Mouse (Mus musculus) intestine, postnatal 0 days (tissue): Measurements from ENCODE around the gene Olfr1396. TPM values are rescaled to one million over a fixed set of nuclear protein-coding genes. Genes with fewer than 3 reads are reported as not detected.

Source experiments
- ATAC-seq: fragments of 200-750 bp; cut with Nextera tagmentation; 2 replicates; pipeline ENCODE4 v1.8.0; 2017; ENCODE audit warnings: mild to moderate bottlenecking, moderate TSS enrichment, moderate library complexity
- H3K27ac ChIP-seq: fragments of 300-500 bp; sonication (generic); 2 replicates; pipeline ENCODE4 v1.5.1; 2014; ENCODE audit warnings: mild to moderate bottlenecking, low read depth, low read length, moderate library complexity
- H3K27me3 ChIP-seq: fragments of 300-500 bp; sonication (generic); replicated peaks from 2 replicates; pipeline ENCODE4 v1.6.1; 2014; ENCODE audit warnings: low read length, mixed read lengths; ENCODE audit not compliant: control insufficient read depth, insufficient read depth
- H3K36me3 ChIP-seq: fragments of 300-500 bp; sonication (generic); 2 replicates; pipeline ENCODE4 v1.6.1; 2014; ENCODE audit warnings: mild to moderate bottlenecking, moderate library complexity; ENCODE audit not compliant: control insufficient read depth, insufficient read depth
- H3K4me1 ChIP-seq: fragments of 300-500 bp; sonication (generic); replicated peaks from 2 replicates; pipeline ENCODE4 v1.6.1; 2014; ENCODE audit warnings: antibody characterized with exemption, low read length, mixed read lengths; ENCODE audit not compliant: control insufficient read depth, insufficient read depth
- H3K4me2 ChIP-seq: fragments of 300-500 bp; sonication (generic); replicated peaks from 2 replicates; pipeline ENCODE4 v1.6.1; 2014; ENCODE audit warnings: low read depth, mild to moderate bottlenecking, moderate library complexity
- H3K4me3 ChIP-seq: fragments of 300-500 bp; sonication (generic); 2 replicates; pipeline ENCODE4 v1.5.1; 2014; ENCODE audit warnings: low read depth, low read length
- H3K9ac ChIP-seq: fragments of 300-500 bp; sonication (generic); 2 replicates; pipeline ENCODE4 v1.6.1; 2014; ENCODE audit warnings: mild to moderate bottlenecking, low read depth, low read length
- H3K9me3 ChIP-seq: fragments of 300-500 bp; sonication (generic); 2 replicates; pipeline ENCODE4 v1.6.1; 2016; ENCODE audit warnings: mixed run types; ENCODE audit not compliant: control insufficient read depth
- CTCF ChIP-seq: sonication (generic); IDR thresholded peaks from 2 replicates; pipeline ENCODE4 v1.5.1; 2016; ENCODE audit warnings: low read depth, mild to moderate bottlenecking, control low read depth, antibody characterized with exemption, moderate library complexity
- WGBS: fragments of 180-500 bp; shearing (Covaris S2); extraction: QIAGEN DNeasy Blood & Tissue Kit; methylation state at CpG from one replicate; pipeline ENCODE4 v1.1.7; 2014; 5-methylcytosine and 5-hydroxymethylcytosine counted together
- polyA plus RNA-seq: library from polyadenylated mRNA; unstranded; fragments of >200 nt; fragmentation: Nextera tagmentation; extraction: Ambion mirVana; gene quantifications from 2 replicates; pipeline ENCODE4 v1.2.1, GENCODE M21; 2015

The Olfr1396 gene
- polyA plus RNA-seq, 1 experiment from 2014 or later = 0.04 TPM

- Histone ChIP-seq H3K27ac (peak overlapping the region; percentile 41), H3K4me3 (peak overlapping the region; percentile 34)
- TF ChIP-seq CTCF = no peak
Observed at GRCm38 (mm10) chr11:49087830-49088616, 26.7 kb downstream of the Olfr1396 start.

GRCm38 (mm10) chr11:49086858-49087361 is 27.8 kb downstream of the Olfr1396 start:
- Histone ChIP-seq H3K27ac (peak overlapping the region; percentile 41; the same call in 1 of the 2 replicates), H3K9me3 (no peaks in the 10 kb centered on the region), H3K4me1 (peaks cover 12% of the 10 kb centered on the region; the same call in 1 of the 2 replicates), H3K4me2 (peak overlapping the region; percentile 67), H3K36me3 (no peaks in the 10 kb centered on the region), H3K27me3 (no peaks in the 10 kb centered on the region), H3K9ac (peak overlapping the region; percentile 43; the same call in 1 of the 2 replicates), H3K4me3 (peak overlapping the region; percentile 28; the same call in 1 of the 2 replicates)
- WGBS = 59% methylated on average over 6 of the region's 6 CpGs
- no peak for TF ChIP-seq CTCF
- ATAC-seq = no peak

More at GRCm38 (mm10) chr11:49087830-49088616, 26.7 kb downstream of the Olfr1396 start:
- Histone ChIP-seq H3K36me3 (no peaks in the 10 kb centered on the region), H3K27me3 (no peaks in the 10 kb centered on the region), H3K9me3 (no peaks in the 10 kb centered on the region), H3K4me2 (peak overlapping the region; percentile 67), H3K9ac (peak overlapping the region; percentile 4; the same call in 1 of the 2 replicates), H3K4me1 (peaks cover 12% of the 10 kb centered on the region; the same call in 1 of the 2 replicates)
- ATAC-seq = peak; percentile 20; the same call in 1 of the 2 replicates
- 35% methylated on average over 22 of the region's 22 CpGs for WGBS

- H3K9me3 ChIP-seq = no peaks in the 10 kb centered on the region
- H3K27me3 ChIP-seq = no peaks in the 10 kb centered on the region
- H3K36me3 ChIP-seq = no peaks in the 10 kb centered on the region
- no peak overlapping the region for H3K4me3 ChIP-seq
- no peak for ATAC-seq
- peak; percentile 61 for TF ChIP-seq CTCF
- no peak overlapping the region for H3K4me2 ChIP-seq
- H3K27ac ChIP-seq = no peak overlapping the region
- no peak overlapping the region for H3K9ac ChIP-seq
- WGBS = 18% methylated on average over 3 of the region's 3 CpGs
- peaks cover 7% of the 10 kb centered on the region; the same call in 1 of the 2 replicates for H3K4me1 ChIP-seq
Observed at GRCm38 (mm10) chr11:49084875-49085274, 29.8 kb downstream of the Olfr1396 start.

GRCm38 (mm10) chr11:49084385-49084784 is 30.3 kb downstream of the Olfr1396 start:
- no peak for TF ChIP-seq CTCF
- 48% methylated on average over 1 of the region's 1 CpGs for WGBS
- ATAC-seq = no peak
- no peak overlapping the region for H3K27ac ChIP-seq
- H3K9me3 ChIP-seq = no peaks in the 10 kb centered on the region
- no peaks in the 10 kb centered on the region for H3K27me3 ChIP-seq
- peaks cover 6% of the 10 kb centered on the region; the same call in 1 of the 2 replicates for H3K4me1 ChIP-seq
- no peaks in the 10 kb centered on the region for H3K36me3 ChIP-seq
- no peak overlapping the region for H3K4me2 ChIP-seq
- H3K9ac ChIP-seq = no peak overlapping the region
- H3K4me3 ChIP-seq = no peak overlapping the region

GRCm38 (mm10) chr11:49083808-49084207 is 30.9 kb downstream of the Olfr1396 start:
- Histone ChIP-seq H3K4me3 (no peak overlapping the region), H3K4me1 (peaks cover 4% of the 10 kb centered on the region; the same call in 1 of the 2 replicates), H3K27ac (no peak overlapping the region), H3K36me3 (no peaks in the 10 kb centered on the region), H3K9me3 (no peaks in the 10 kb centered on the region), H3K9ac (no peak overlapping the region), H3K27me3 (no peaks in the 10 kb centered on the region), H3K4me2 (no peak overlapping the region)
- no peak for ATAC-seq
- 82% methylated on average over 3 of the region's 3 CpGs for WGBS
- TF ChIP-seq CTCF = no peak

- WGBS = 67% methylated on average over 1 of the region's 1 CpGs
- Histone ChIP-seq H3K4me1 (peaks cover 9% of the 10 kb centered on the region), H3K27me3 (no peaks in the 10 kb centered on the region), H3K4me3 (no peak overlapping the region), H3K36me3 (no peaks in the 10 kb centered on the region), H3K9me3 (no peaks in the 10 kb centered on the region), H3K9ac (no peak overlapping the region), H3K4me2 (no peak overlapping the region), H3K27ac (no peak overlapping the region)
- 0 out of 2 replicates have a peak, but pooled peaks have one; percentile 20 for ATAC-seq
- no peak for TF ChIP-seq CTCF
Observed at GRCm38 (mm10) chr11:49083146-49083545, 31.5 kb downstream of the Olfr1396 start.
